In genomic region chr2:84740608-84741333, GRCm38 (mm10) we compare ENCODE assay signal across 8 mouse cellular contexts. TPM values are rescaled to one million over a fixed set of nuclear protein-coding genes. Genes with fewer than 3 reads are reported as not detected.
A peak's percentile ranks its signal among the peaks of the same experiment; 100 is the strongest.
DNase-seq lines count a peak whose midpoint lies in the region; ATAC-seq and TF ChIP-seq lines count a peak whose summit lies in the region.

No protein-coding gene starts in this region.

- TF ChIP-seq CTCF in brain, embryonic 14.5 days (IDR thresholded peaks at IDR 0.05; ENCODE audit: borderline replicate concordance, extremely low read depth, insufficient read depth, insufficient read length) = peak; percentile 4; the same call in 1 of the 2 replicates
- TF ChIP-seq CTCF in heart, postnatal 0 days (IDR thresholded peaks at IDR 0.05; ENCODE audit: low read depth) = peak; percentile 39

- no peaks in the 10 kb centered on the region for H3K27me3 ChIP-seq in heart, embryonic 11.5 days (ENCODE audit: control insufficient read depth, insufficient read depth, low read length)
- peaks cover 6% of the 10 kb centered on the region; the same call in 1 of the 2 replicates for H3K27me3 ChIP-seq in heart, postnatal 0 days (ENCODE audit: control insufficient read depth, insufficient read depth, low read length)
- no peaks in the 10 kb centered on the region for H3K27me3 ChIP-seq in limb, embryonic 12.5 days
- no peaks in the 10 kb centered on the region for H3K27me3 ChIP-seq in myocyte (ENCODE audit: control insufficient read depth, insufficient read depth, insufficient read length)

- peaks cover 26% of the 10 kb centered on the region for H3K79me2 ChIP-seq in myocyte (ENCODE audit: control insufficient read depth, insufficient read depth)

- H3K27ac ChIP-seq in heart, embryonic 11.5 days (ENCODE audit: low read depth, low read length) = peak overlapping the region; percentile 96
- no peak overlapping the region; the same call in 1 of the 2 replicates for H3K27ac ChIP-seq in heart, postnatal 0 days (ENCODE audit: low read depth)
- peak overlapping the region; percentile 67 for H3K27ac ChIP-seq in limb, embryonic 12.5 days

- intact Hi-C loops in heart, postnatal 36 days (cut with DNase I) = no loop called here

- WGBS in heart, embryonic 11.5 days (ENCODE audit: insufficient replicate concordance) = 77% methylated on average over 15 of the region's 15 CpGs
- WGBS in heart, postnatal 0 days = 59% methylated on average over 15 of the region's 15 CpGs
- WGBS in limb, embryonic 12.5 days = 83% methylated on average over 15 of the region's 15 CpGs

- DNase-seq in heart, postnatal 36 days = no peak
- peak; percentile 47 for DNase-seq in brain, embryonic 14.5 days (ENCODE audit: low read depth)
- peak; percentile 55 for DNase-seq in heart, postnatal 0 days (ENCODE audit: low spot score)
- no peak for DNase-seq in c-Kit-positive CD71-positive TER-119-positive erythroid progenitor cells, embryonic 14.5 days (ENCODE audit: low spot score)
- no peak for DNase-seq in cerebellum, adult 11 months

- no peaks in the 10 kb centered on the region; the same call in 1 of the 2 replicates for H3K36me3 ChIP-seq in heart, embryonic 11.5 days (ENCODE audit: control insufficient read depth, insufficient read depth, low read length)
- H3K36me3 ChIP-seq in heart, postnatal 0 days (replicated peaks; ENCODE audit: control insufficient read depth, insufficient read depth, low read length) = no peaks in the 10 kb centered on the region
- H3K36me3 ChIP-seq in limb, embryonic 12.5 days = peaks cover 23% of the 10 kb centered on the region
- H3K36me3 ChIP-seq in myocyte (ENCODE audit: control insufficient read depth, insufficient read depth) = no peaks in the 10 kb centered on the region

- peak overlapping the region; percentile 93 for H3K4me2 ChIP-seq in heart, embryonic 11.5 days
- peak overlapping the region; percentile 81; the same call in 1 of the 2 replicates for H3K4me2 ChIP-seq in heart, postnatal 0 days (ENCODE audit: low read depth, low read length)
- peak overlapping the region; percentile 98 for H3K4me2 ChIP-seq in limb, embryonic 12.5 days
- H3K4me2 ChIP-seq in myocyte (ENCODE audit: low read depth) = peak overlapping the region; percentile 88

- TF ChIP-seq EP300 in heart, postnatal 0 days (IDR thresholded peaks at IDR 0.05; ENCODE audit: low read depth) = no peak

- no peak for TF ChIP-seq POLR2A in brain, embryonic 14.5 days (IDR thresholded peaks at IDR 0.05; ENCODE audit: borderline replicate concordance, extremely low read depth, insufficient read depth, insufficient read length, poor library complexity, severe bottlenecking)
- no peak for TF ChIP-seq POLR2A in myocyte (IDR thresholded peaks at IDR 0.05; ENCODE audit: insufficient read length, low read depth)

- no peak for ATAC-seq in heart, embryonic 11.5 days (replicated peaks; ENCODE audit: insufficient number of reproducible peaks, low FRiP score, low TSS enrichment)
- no peak for ATAC-seq in heart, postnatal 0 days (ENCODE audit: insufficient read depth, low read depth)
- no peak for ATAC-seq in limb, embryonic 12.5 days (ENCODE audit: insufficient number of reproducible peaks, insufficient read depth, low FRiP score, low TSS enrichment, low read depth)

- H3K9ac ChIP-seq in heart, embryonic 11.5 days (ENCODE audit: low read depth, low read length) = 0 out of 2 replicates have a peak overlapping the region, but pooled peaks have one; percentile 49
- no peak overlapping the region for H3K9ac ChIP-seq in heart, postnatal 0 days (replicated peaks; ENCODE audit: low read depth, low read length)
- no peak overlapping the region; the same call in 1 of the 2 replicates for H3K9ac ChIP-seq in limb, embryonic 12.5 days (replicated peaks)

- H3K9me3 ChIP-seq in heart, embryonic 11.5 days (replicated peaks; ENCODE audit: control insufficient read depth, low read length) = no peaks in the 10 kb centered on the region
- H3K9me3 ChIP-seq in heart, postnatal 0 days (replicated peaks; ENCODE audit: control insufficient read depth, low read length) = no peaks in the 10 kb centered on the region
- no peaks in the 10 kb centered on the region for H3K9me3 ChIP-seq in limb, embryonic 12.5 days

- H3K4me3 ChIP-seq in heart, embryonic 11.5 days (ENCODE audit: low read depth, low read length) = peak overlapping the region; percentile 16; the same call in 1 of the 2 replicates
- H3K4me3 ChIP-seq in heart, postnatal 0 days (ENCODE audit: low read depth, low read length) = no peak overlapping the region
- peak overlapping the region; percentile 91 for H3K4me3 ChIP-seq in limb, embryonic 12.5 days (replicated peaks)
- peak overlapping the region; percentile 99 for H3K4me3 ChIP-seq in myocyte

- no peak overlapping the region for H3ac ChIP-seq in myocyte (ENCODE audit: control insufficient read depth, insufficient read length)

- peaks cover 66% of the 10 kb centered on the region for H3K4me1 ChIP-seq in heart, embryonic 11.5 days (ENCODE audit: control insufficient read depth, insufficient read depth, low read length)
- H3K4me1 ChIP-seq in heart, postnatal 0 days (ENCODE audit: control insufficient read depth, insufficient read depth) = peaks cover 50% of the 10 kb centered on the region
- H3K4me1 ChIP-seq in limb, embryonic 12.5 days (replicated peaks) = peaks cover 73% of the 10 kb centered on the region

TF ChIP-seq in myocyte, 11 proteins besides CTCF, POLR2A, EP300 and RAD21:
- TF ChIP-seq SRF (IDR thresholded peaks at IDR 0.05; ENCODE audit: control insufficient read depth, insufficient read length, low read depth) (no peak), USF1 (IDR thresholded peaks at IDR 0.05; ENCODE audit: low read depth) (no peak), POLR2AphosphoS2 (IDR thresholded peaks at IDR 0.05; ENCODE audit: insufficient read length, low read depth) (peak; percentile 66)

RNA-seq across cellular contexts. Expression of gene Gm19426, which starts 2.7 kb away (rescaled TPM):
- polyA plus RNA-seq in heart, embryonic 11.5 days (2014; fragmentation: Nextera tagmentation; extraction: Ambion mirVana) = 6.6 and 6.9 TPM in 2 replicates
- total RNA-seq in heart, postnatal 36 days (2021) = 1 to 10 TPM; 1.1 to 1.4 TPM
- polyA plus RNA-seq in brain, embryonic 14.5 days (2012; rRNA removed) = 6.8 and 7.6 TPM in 2 replicates
- total RNA-seq in heart, postnatal 0 days (2014; rRNA removed; ENCODE audit: low replicate concordance) = 4.3 TPM in 1 of 2 replicates, not detected in the other
- 3.0 and 3.1 TPM in 2 replicates for polyA plus RNA-seq in heart, postnatal 0 days (2015; fragmentation: Nextera tagmentation; extraction: Ambion mirVana)
- polyA plus RNA-seq in limb, embryonic 12.5 days (2016; fragmentation: Nextera tagmentation; extraction: Ambion mirVana) = 10.4 and 14.8 TPM in 2 replicates
- 3.0 TPM for polyA plus RNA-seq in myocyte (2012; fragmentation: generic; extraction: Trizol)

RNA-seq across cellular contexts. Expression of gene Ypel4, which starts 6.9 kb away (rescaled TPM):
- 8.5 and 13.8 TPM in 2 replicates for polyA plus RNA-seq in heart, embryonic 11.5 days (2014; fragmentation: Nextera tagmentation; extraction: Ambion mirVana)
- 1 to 10 TPM; 1.2 TPM for total RNA-seq in heart, postnatal 36 days (2021)
- polyA plus RNA-seq in brain, embryonic 14.5 days (2012; rRNA removed) = 41.7 and 61.5 TPM in 2 replicates
- not detected in 2 replicates for total RNA-seq in heart, postnatal 0 days (2014; rRNA removed; ENCODE audit: low replicate concordance)
- polyA plus RNA-seq in heart, postnatal 0 days (2015; fragmentation: Nextera tagmentation; extraction: Ambion mirVana) = 1.1 and 1.2 TPM in 2 replicates
- 13.9 and 14.1 TPM in 2 replicates for polyA plus RNA-seq in limb, embryonic 12.5 days (2016; fragmentation: Nextera tagmentation; extraction: Ambion mirVana)
- 1.0 TPM for polyA plus RNA-seq in myocyte (2012; fragmentation: generic; extraction: Trizol)

RNA-seq across cellular contexts. Expression of gene Clp1, which starts 13.6 kb away (rescaled TPM):
- polyA plus RNA-seq in heart, embryonic 11.5 days (2014; fragmentation: Nextera tagmentation; extraction: Ambion mirVana) = 26.6 and 30.4 TPM in 2 replicates
- total RNA-seq in heart, postnatal 36 days (2021) = 1 to 10 TPM; 6.1 to 6.2 TPM
- polyA plus RNA-seq in brain, embryonic 14.5 days (2012; rRNA removed) = 15.8 and 21.4 TPM in 2 replicates
- 5.2 and 5.8 TPM in 2 replicates for total RNA-seq in heart, postnatal 0 days (2014; rRNA removed; ENCODE audit: low replicate concordance)
- 10.1 and 10.5 TPM in 2 replicates for polyA plus RNA-seq in heart, postnatal 0 days (2015; fragmentation: Nextera tagmentation; extraction: Ambion mirVana)
- 42.8 and 47.1 TPM in 2 replicates for polyA plus RNA-seq in limb, embryonic 12.5 days (2016; fragmentation: Nextera tagmentation; extraction: Ambion mirVana)
- 7.1 TPM for polyA plus RNA-seq in myocyte (2012; fragmentation: generic; extraction: Trizol)

RNA-seq across cellular contexts. Expression of gene Zdhhc5, which starts 25.8 kb away (rescaled TPM):
- 29.2 and 31.0 TPM in 2 replicates for polyA plus RNA-seq in heart, embryonic 11.5 days (2014; fragmentation: Nextera tagmentation; extraction: Ambion mirVana)
- total RNA-seq in heart, postnatal 36 days (2021) = 10 to 100 TPM; 62.4 to 63.4 TPM
- 34.8 and 35.4 TPM in 2 replicates for polyA plus RNA-seq in brain, embryonic 14.5 days (2012; rRNA removed)
- 46.5 and 46.8 TPM in 2 replicates for total RNA-seq in heart, postnatal 0 days (2014; rRNA removed; ENCODE audit: low replicate concordance)
- polyA plus RNA-seq in heart, postnatal 0 days (2015; fragmentation: Nextera tagmentation; extraction: Ambion mirVana) = 20.5 TPM in 2 replicates
- polyA plus RNA-seq in limb, embryonic 12.5 days (2016; fragmentation: Nextera tagmentation; extraction: Ambion mirVana) = 32.0 and 38.3 TPM in 2 replicates
- polyA plus RNA-seq in myocyte (2012; fragmentation: generic; extraction: Trizol) = 36.3 TPM

RNA-seq across cellular contexts. Expression of gene Serping1, which starts 34.5 kb away (rescaled TPM):
- 35.0 and 41.8 TPM in 2 replicates for polyA plus RNA-seq in heart, embryonic 11.5 days (2014; fragmentation: Nextera tagmentation; extraction: Ambion mirVana)
- 10 to 100 TPM; 81.1 to 84.3 TPM for total RNA-seq in heart, postnatal 36 days (2021)
- 22.5 and 29.6 TPM in 2 replicates for polyA plus RNA-seq in brain, embryonic 14.5 days (2012; rRNA removed)
- total RNA-seq in heart, postnatal 0 days (2014; rRNA removed; ENCODE audit: low replicate concordance) = 26.3 and 31.2 TPM in 2 replicates
- polyA plus RNA-seq in heart, postnatal 0 days (2015; fragmentation: Nextera tagmentation; extraction: Ambion mirVana) = 37.1 and 38.8 TPM in 2 replicates
- 11.5 and 14.3 TPM in 2 replicates for polyA plus RNA-seq in limb, embryonic 12.5 days (2016; fragmentation: Nextera tagmentation; extraction: Ambion mirVana)
- polyA plus RNA-seq in myocyte (2012; fragmentation: generic; extraction: Trizol) = 0.62 TPM

Comparison
In these comparisons a context has a peak if more than half of its experiments do, and no peak if none do; other contexts are left out.
1. DNase-seq: peak in brain, embryonic 14.5 days (single experiment) and heart, postnatal 0 days (single experiment); none in heart, postnatal 36 days (0 of 2), c-Kit-positive CD71-positive TER-119-positive erythroid progenitor cells, embryonic 14.5 days (single experiment) and cerebellum, adult 11 months (single experiment).
2. Peak in every context shown above with its lines, with median percentiles within 50 percentile points of each other: H3K4me2 ChIP-seq.